ENCODE assay signal across 8 mouse cellular contexts in genomic region chr11:55204602-55205001, GRCm38 (mm10). TPM values are rescaled to one million over a fixed set of nuclear protein-coding genes. Genes with fewer than 3 reads are reported as not detected.
DNase-seq lines count a peak whose midpoint lies in the region; ATAC-seq and TF ChIP-seq lines count a peak whose summit lies in the region.

No protein-coding gene starts in this region.

- H3K9ac ChIP-seq in ES-E14 (ENCODE audit: insufficient read depth, low read depth, low read length, poor library complexity, severe bottlenecking): peak overlapping the region; percentile 57
- H3K9ac ChIP-seq in heart, embryonic 13.5 days: peak overlapping the region; percentile 86

- peak overlapping the region; percentile 88 for H3K4me2 ChIP-seq in heart, embryonic 13.5 days

- peaks cover 0 to under 1% of the 10 kb centered on the region in 2 experiments; a peak in 1 of 4 replicates for H3K4me1 ChIP-seq in ES-E14 (ENCODE audit: control insufficient read depth in 2 of 2, insufficient read depth in 2 of 2, low read length in 2 of 2, poor library complexity in 1 of 2)
- H3K4me1 ChIP-seq in heart, embryonic 13.5 days: peaks cover 9% of the 10 kb centered on the region

- in situ Hi-C loops in ES-E14 (cut with MboI; ENCODE audit: low sequenced_read_pairs in 2 of 2, unreplicated experiment in 2 of 2): loop anchor here (5.0 to 10.0 kb wide), 2 partner anchors 180 to 243 kb away; no protein-coding TSS in a partner anchor

- no peak; the same call in 1 of the 2 replicates for ATAC-seq in heart, embryonic 13.5 days (ENCODE audit: extremely low read depth, insufficient number of reproducible peaks, low FRiP score, low TSS enrichment)
- peak; percentile 41; the same call in 1 of the 2 replicates for ATAC-seq in megakaryocyte-erythroid progenitor cell, adult 5-6 weeks (replicated peaks; ENCODE audit: low FRiP score, low TSS enrichment, poor library complexity, severe bottlenecking)

- DNase-seq in layer of hippocampus, postnatal 10 days (ENCODE audit: low spot score in 2 of 2): peak; percentile 32 to 45
- DNase-seq in layer of hippocampus, adult 8-10 months (ENCODE audit: low spot score in 2 of 2): no peak
- DNase-seq in ES-E14 (ENCODE audit: low read depth, low spot score): no peak
- peak; percentile 57 to 64 for DNase-seq in cerebellum, postnatal 10 days
- peak; percentile 47 for DNase-seq in kidney, postnatal 25 days
- DNase-seq in testis, postnatal 10 days (ENCODE audit: low spot score): no peak

- H3K36me3 ChIP-seq in ES-E14 (ENCODE audit: control insufficient read depth, insufficient read depth, low read length, poor library complexity, severe bottlenecking): no peaks in the 10 kb centered on the region
- no peaks in the 10 kb centered on the region for H3K36me3 ChIP-seq in heart, embryonic 13.5 days

- WGBS in heart, embryonic 13.5 days: 5% methylated on average over 17 of the region's 17 CpGs

- H3K4me3 ChIP-seq in ES-E14 (ENCODE audit: insufficient read depth in 1 of 2, low read depth in 1 of 2, low read length in 2 of 2, poor library complexity in 1 of 2, severe bottlenecking in 1 of 2): peak overlapping the region; percentile 67 to 70
- H3K4me3 ChIP-seq in heart, embryonic 13.5 days: peak overlapping the region; percentile 81

- H3K9me3 ChIP-seq in ES-E14 (ENCODE audit: control insufficient read depth, insufficient read depth, low read depth, low read length): no peaks in the 10 kb centered on the region
- H3K9me3 ChIP-seq in heart, embryonic 13.5 days: no peaks in the 10 kb centered on the region

- peaks cover 12% of the 10 kb centered on the region; the same call in 1 of the 2 replicates for H3K27me3 ChIP-seq in heart, embryonic 13.5 days (replicated peaks)

- no peak overlapping the region for H3K27ac ChIP-seq in ES-E14 (ENCODE audit: insufficient read depth, low read depth, low read length, poor library complexity, severe bottlenecking)
- H3K27ac ChIP-seq in heart, embryonic 13.5 days (replicated peaks): no peak overlapping the region

TF ChIP-seq in ES-E14, 5 proteins besides CTCF, POLR2A, EP300 and RAD21:
- no peak for TF ChIP-seq ZNF384 (IDR thresholded peaks at IDR 0.05; ENCODE audit: low read depth, low read length)
- no peak for TF ChIP-seq HCFC1 (IDR thresholded peaks at IDR 0.05; ENCODE audit: borderline replicate concordance, insufficient read depth, low read length)
- TF ChIP-seq CHD2 (IDR thresholded peaks at IDR 0.05; ENCODE audit: low read depth, low read length): no peak
- no peak for TF ChIP-seq MAFK (IDR thresholded peaks at IDR 0.05; ENCODE audit: insufficient read depth, low read depth, low read length)
- no peak for TF ChIP-seq ZC3H11A (IDR thresholded peaks at IDR 0.05; ENCODE audit: borderline replicate concordance, low read depth, low read length)

RNA-seq across cellular contexts. Expression of gene Slc36a1, which starts 0.5 kb away (rescaled TPM):
- total RNA-seq in layer of hippocampus, postnatal 10 days (2021): 10 to 100 TPM; 49.9 to 55.4 TPM
- total RNA-seq in layer of hippocampus, adult 8-10 months (2022): 10 to 100 TPM; 48.4 to 60.7 (median 57.1) TPM
- total RNA-seq in ES-E14 (2012; rRNA removed): 7.4 and 11.8 TPM in 2 replicates
- 0.88 and 1.0 TPM in 2 replicates for polyA plus RNA-seq in heart, embryonic 13.5 days (2015; fragmentation: Nextera tagmentation; extraction: Ambion mirVana)
- total RNA-seq in megakaryocyte-erythroid progenitor cell, adult 5-6 weeks (2014; fragmentation: Nextera tagmentation): 6.9 and 9.1 TPM in 2 replicates
- total RNA-seq in megakaryocyte-erythroid progenitor cell, adult 5-6 weeks (2017): 3.0 and 8.3 TPM in 2 replicates

RNA-seq across cellular contexts. Expression of gene Slc36a2, which starts 19.7 kb away (rescaled TPM):
- under 1 TPM; 0.37 to 0.71 TPM for total RNA-seq in layer of hippocampus, postnatal 10 days (2021)
- under 1 TPM in 3 of 4 experiments, not detected in 1; 0.24 to 0.39 (median 0.29) TPM for total RNA-seq in layer of hippocampus, adult 8-10 months (2022)
- total RNA-seq in ES-E14 (2012; rRNA removed): 0.09 TPM in 1 of 2 replicates, not detected in the other
- polyA plus RNA-seq in heart, embryonic 13.5 days (2015; fragmentation: Nextera tagmentation; extraction: Ambion mirVana): 2.9 and 4.3 TPM in 2 replicates
- total RNA-seq in megakaryocyte-erythroid progenitor cell, adult 5-6 weeks (2014; fragmentation: Nextera tagmentation): not detected in 2 replicates
- total RNA-seq in megakaryocyte-erythroid progenitor cell, adult 5-6 weeks (2017): not detected in 2 replicates

RNA-seq across cellular contexts. Expression of gene Slc36a3, which starts 53.1 kb away (rescaled TPM):
- total RNA-seq in layer of hippocampus, postnatal 10 days (2021): not detected
- total RNA-seq in layer of hippocampus, adult 8-10 months (2022): not detected
- not detected in 2 replicates for total RNA-seq in ES-E14 (2012; rRNA removed)
- polyA plus RNA-seq in heart, embryonic 13.5 days (2015; fragmentation: Nextera tagmentation; extraction: Ambion mirVana): not detected in 2 replicates
- not detected in 2 replicates for total RNA-seq in megakaryocyte-erythroid progenitor cell, adult 5-6 weeks (2014; fragmentation: Nextera tagmentation)
- not detected in 2 replicates for total RNA-seq in megakaryocyte-erythroid progenitor cell, adult 5-6 weeks (2017)

Comparison
In these comparisons a context has a peak if more than half of its experiments do, and no peak if none do; other contexts are left out.
1. DNase-seq: peak in layer of hippocampus, postnatal 10 days (2 of 2), cerebellum, postnatal 10 days (2 of 2) and kidney, postnatal 25 days (2 of 2); none in layer of hippocampus, adult 8-10 months (0 of 2), ES-E14 (single experiment) and testis, postnatal 10 days (single experiment).